Mouse (Mus musculus) thymus, adult 18-20 months (tissue): ENCODE data around the gene Dennd4a.
A peak's percentile ranks its signal among the peaks of the same experiment; 100 is the strongest.

Source experiments
- DNase-seq, 2 experiments: peaks; one replicate each; pipeline ENCODE4 v3.0.0; 2022; ENCODE audit warnings: mixed read lengths in 2 of 2

Dennd4a gene

DNA sequence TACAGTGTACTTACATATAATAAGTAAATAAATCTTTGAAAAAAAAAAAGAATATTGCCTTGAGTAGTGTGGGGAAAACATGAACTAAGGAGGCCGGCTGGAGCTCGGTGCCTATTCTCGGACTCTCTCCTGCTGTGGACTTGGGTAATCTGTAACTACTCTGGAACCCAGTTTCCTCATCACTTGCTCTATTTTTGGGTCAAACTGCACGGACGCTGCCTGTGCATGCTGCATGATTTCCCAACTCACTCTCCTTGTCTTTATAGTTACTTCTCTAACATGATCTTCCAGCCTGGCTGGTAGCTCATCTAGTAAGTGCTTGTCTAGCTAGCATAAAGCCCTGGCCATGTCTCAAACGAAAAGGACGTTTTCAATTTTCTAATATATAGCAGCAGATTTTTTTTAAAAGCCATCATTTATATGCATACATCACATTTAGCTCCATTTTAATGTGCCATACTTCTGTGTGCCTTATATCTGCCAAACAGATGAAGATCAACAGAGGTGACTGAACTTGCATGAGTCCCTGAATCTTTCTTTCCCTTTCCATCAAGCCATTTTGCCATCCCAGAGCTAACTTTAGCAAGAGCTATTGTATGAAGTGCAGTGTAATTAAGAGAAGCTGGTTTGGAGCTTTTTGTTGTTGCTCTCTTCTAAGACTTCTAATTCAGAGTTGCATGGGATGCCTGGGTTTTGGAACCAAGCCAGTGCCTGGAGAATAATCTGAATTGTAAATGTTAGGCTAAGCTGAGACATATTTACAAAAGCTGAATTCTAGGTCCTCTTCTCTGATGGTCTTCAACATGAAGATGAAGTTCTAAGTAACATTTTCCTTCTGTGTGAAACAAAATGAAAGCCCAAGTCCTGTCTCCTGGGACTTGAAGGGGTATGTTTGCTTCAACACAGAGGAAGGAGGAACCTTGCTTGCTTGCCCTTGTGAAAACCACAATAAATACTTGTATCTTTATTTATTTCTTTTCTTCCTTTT lies 20.2 kb upstream of the Dennd4a start:
- DNase-seq: no peak

DNA sequence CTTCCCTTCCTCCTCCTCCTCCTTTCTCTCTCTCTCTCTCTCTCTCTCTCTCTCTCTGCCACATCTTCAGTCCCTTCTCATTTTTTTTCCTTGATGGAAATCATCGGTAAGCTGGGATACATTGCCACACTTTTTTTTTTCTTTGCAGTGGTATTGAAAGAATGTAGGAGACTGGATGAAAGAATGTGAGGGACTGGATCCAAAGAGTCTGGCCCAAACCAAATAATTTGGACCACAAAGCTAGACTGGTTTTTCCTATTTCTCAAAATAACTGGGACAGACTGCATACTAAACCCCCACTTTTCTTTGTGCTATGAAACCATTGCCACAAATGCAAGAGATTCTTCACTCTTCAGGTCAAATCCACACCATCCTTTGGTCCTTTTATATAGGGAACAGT lies 19.5 kb upstream of the Dennd4a start:
- no peak for DNase-seq

DNA sequence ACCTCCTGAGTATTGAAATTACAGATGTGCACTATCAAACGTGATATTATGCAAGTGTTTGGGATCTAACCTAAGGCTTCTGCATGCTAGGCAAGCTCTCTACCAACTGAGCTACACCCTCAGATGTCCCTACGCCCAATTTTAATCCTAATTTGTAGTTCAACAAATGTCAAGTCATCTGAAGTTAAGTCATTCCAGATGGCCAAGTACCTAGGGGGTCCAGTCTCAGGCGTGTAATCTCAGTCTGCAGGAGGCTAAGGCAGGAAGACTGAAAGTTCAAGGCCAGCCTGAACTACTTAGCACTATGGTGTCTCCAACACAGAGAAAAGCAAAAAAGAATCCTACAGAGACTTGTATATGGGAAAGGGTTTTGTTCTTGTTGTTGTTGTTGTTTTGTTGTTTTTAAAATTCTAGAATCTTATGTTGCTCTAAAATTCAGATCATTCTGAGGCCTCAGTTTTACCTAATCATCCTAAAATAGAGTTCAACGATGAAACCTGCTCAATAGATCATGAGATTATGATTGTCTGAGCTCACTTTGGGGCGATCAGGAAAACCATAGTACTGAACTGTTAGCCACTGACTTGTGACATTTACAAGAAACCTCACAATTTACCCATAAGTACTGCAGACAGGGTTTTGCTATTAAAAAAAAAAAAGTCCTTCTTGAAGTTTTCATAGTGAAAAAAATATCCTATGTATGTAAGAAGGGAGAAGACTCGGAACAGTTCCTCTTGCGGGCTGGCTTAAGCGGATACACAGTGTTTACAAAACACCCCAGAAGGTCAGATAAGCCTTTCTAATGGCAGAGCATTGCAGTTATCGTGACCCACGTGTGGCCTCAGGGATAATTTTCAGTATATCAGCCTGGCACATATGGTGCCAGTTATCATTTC lies 18.5 kb upstream of the Dennd4a start:
- no peak for DNase-seq

DNA sequence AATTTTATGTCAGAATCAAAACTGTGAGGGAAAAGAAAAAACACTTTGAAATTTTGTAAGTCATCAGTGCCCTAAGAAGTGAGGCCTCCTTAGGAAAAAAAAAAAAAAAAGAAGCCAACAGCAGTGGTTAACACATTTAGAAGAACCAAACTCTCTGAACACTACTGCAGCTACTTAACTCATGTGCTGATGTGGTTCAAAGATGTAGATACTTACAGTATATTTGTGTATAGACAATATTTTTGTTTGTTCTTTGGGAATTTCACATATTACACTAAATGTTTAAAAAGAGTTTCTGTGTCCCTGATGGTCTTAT lies 17.9 kb upstream of the Dennd4a start:
- DNase-seq: no peak

DNA sequence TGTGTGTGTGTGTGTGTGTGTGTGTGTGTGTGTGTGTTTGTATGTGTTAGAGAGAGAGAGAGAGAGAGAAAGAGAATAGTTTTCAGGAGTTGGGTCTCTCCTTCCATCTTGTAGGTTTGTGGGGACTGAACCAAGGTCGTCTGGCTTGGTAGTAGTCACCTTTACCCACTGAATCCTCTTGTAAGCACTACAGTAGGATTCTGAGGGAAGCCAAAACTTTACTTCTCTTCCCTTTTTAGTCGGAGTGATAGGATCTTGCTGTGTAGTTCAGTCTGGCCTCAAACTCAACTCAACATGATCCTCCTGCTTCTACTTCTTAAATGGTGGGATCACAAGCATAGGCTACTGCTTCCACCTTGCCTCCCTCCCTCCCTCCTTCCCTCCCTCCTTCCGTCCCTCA lies 17.3 kb upstream of the Dennd4a start:
- DNase-seq: no peak

DNA sequence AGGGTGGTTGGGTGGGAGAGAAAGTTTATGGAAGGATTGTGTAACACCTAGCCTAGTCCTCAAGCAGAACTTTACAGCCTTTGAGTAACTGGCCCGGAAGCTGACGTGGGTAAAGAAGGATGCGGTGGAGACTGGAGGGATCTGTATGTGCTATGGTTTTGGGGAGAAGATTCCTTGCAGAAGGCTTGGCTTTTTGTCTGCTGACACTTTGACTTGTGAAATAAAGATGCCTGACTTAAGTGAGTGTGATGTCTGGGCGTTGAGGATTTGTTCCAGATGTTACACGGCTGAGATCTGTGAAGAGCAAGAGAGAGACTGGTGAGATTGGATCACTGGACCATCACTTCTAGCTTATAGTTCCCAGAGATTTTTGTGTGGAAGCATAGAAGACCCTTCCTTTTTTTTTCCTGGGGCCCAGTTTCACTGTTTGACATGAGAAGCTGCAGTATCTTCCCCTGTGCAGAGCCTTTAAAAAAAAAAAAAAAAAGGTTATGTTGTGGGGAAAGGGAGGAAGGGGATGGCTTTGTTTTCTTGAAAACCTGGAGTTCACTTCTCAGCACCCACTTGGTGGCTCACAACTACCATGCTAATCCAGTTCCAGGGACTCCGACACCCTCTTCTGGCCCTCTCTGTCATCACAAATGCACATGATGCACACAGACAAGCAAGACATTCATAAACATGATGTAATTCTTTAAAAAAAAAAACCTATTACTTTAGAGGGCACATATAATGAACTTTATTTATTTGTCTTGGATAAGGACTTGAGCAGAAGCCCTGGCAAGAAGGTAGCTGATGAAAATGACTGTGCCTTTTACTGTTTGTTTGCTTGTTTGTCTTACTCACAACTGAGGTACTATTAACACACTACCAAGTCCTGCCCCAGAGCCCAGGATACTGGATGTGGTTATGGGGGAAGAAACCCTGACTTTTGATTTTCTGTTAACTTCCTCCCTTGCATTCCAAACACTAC lies 16.4 kb upstream of the Dennd4a start:
- DNase-seq: no peak

DNA sequence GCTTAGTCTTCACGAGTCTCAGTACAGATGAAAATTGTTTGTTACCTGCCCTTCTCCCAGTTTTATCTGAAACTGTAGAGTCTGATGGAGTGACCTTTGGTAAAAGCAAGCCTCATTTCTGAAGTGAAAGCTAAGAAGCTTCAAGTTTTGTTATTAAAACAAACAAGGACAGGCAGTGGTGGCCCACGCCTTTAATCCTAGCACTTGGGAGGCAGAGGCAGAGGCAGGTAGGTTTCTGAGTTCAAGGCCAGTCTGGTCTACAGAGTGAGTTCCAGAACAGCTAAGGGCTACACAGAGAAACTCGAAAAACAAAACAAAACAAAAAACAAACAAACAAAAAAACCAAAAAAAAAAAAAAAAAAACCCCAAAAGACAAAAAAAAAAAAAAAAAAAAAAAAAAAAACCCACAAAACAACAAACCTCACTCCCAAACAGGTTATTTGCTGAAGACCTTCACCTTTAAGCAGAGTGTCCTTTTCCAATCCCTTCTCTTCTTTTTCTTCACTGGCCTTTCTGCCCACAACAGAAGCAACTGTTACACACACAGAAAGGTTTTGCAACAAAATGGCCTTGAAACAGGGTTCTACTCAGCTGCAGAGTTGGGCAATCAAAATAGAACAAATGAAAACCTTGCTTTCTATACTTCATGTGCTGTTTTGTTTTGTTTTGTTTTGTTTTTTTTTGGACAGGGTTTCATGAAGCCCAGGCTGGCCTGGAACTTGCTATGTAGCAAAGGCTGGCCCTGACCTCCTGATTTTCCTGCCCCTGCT lies 15.1 kb upstream of the Dennd4a start:
- no peak for DNase-seq

DNA sequence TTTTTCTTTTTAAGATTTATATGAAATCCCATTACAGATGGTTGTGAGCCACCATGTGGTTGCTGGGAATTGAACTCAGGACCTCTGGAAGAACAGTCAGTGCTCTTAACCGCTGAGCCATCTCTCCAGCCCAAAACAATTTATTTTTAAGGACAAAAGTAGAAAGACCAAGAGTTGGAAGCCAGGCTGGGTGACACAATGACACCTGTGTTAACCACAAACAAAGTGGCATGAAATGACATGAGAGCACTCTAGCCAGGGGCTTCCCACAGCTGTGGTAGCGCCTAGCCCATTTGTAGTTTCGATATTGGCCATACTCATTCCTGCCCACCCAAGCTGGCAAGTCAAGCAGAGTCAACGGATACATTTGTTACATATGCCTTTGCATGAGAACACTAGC lies 13.7 kb upstream of the Dennd4a start:
- DNase-seq: peak in 1 of 2 experiments; percentile 15

DNA sequence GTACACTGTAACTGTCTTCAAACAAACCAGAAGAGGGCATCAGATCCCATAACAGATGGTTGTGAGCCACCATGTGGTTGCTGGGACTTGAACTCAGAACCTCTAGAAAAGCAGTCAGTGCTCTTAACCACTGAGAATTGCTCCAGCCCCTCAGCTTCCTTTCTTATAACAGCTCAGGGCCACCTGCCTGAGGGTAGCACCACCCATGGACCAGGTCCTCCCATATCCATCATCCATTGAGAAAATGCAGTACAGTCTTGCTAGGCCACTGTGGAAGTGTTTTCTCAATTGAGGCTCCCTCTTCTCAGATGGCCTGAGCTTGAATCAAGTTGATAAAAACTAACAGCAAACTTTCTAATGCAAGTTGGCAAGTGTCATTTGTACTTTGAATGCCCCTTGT lies 13.0 kb upstream of the Dennd4a start:
- no peak for DNase-seq

DNA sequence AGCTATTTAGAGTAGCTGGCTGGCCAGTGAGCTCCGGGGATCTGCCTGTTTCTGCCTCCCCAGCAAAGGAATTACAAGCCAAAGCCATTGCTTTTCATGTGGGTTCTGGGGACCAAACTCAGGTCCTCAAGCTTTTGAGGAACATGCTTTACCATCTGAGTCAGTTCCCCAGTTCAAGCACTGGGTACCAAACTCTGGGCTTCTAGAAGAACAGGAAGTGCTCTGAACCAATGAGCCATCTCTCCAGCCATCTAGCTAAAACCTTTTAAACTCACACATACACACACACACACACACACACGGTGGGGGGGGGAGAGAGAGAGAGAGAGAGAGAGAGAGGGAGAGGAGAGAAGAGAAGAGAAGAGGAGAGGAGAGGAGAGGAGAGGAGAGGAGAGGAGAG lies 12.3 kb upstream of the Dennd4a start:
- DNase-seq: no peak

DNA sequence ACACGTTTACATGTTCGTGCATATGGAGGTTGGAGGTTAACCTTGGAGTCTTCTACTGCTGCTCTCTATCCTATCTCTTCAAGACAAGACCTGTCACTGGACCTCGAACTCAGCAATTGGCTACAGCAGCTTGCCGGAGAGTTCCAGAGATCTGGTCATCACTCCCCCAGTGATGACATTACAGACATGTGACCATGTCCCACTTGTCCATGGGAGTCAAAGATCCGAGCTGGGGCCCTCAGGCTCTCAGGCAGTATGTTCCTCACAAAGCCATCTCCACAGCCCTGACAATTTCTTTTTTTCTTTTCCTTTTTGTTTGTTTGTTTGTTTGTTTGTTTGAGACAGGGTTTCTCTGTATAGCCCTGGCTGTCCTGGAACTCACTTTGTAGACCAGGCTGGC lies 11.6 kb upstream of the Dennd4a start:
- DNase-seq: no peak

DNA sequence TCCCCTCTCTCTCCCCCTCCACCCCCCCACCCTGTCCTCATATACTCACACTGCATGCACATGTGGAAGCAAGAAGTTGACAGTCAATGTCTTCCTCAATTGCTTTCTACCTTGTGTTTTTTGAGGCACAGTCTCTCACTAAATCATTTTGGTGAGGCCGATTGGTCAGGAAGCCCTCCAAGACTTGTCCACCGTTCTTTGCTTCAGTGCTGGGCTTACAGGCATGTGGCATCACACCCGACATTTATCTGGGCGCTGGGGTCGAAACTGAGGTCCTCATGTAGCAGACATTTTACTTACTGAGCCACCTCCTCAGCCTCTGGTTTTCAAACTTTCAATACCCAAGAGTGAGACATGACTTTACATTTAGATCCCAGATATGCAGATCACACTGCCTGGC lies 8.6 kb upstream of the Dennd4a start:
- no peak for DNase-seq

DNA sequence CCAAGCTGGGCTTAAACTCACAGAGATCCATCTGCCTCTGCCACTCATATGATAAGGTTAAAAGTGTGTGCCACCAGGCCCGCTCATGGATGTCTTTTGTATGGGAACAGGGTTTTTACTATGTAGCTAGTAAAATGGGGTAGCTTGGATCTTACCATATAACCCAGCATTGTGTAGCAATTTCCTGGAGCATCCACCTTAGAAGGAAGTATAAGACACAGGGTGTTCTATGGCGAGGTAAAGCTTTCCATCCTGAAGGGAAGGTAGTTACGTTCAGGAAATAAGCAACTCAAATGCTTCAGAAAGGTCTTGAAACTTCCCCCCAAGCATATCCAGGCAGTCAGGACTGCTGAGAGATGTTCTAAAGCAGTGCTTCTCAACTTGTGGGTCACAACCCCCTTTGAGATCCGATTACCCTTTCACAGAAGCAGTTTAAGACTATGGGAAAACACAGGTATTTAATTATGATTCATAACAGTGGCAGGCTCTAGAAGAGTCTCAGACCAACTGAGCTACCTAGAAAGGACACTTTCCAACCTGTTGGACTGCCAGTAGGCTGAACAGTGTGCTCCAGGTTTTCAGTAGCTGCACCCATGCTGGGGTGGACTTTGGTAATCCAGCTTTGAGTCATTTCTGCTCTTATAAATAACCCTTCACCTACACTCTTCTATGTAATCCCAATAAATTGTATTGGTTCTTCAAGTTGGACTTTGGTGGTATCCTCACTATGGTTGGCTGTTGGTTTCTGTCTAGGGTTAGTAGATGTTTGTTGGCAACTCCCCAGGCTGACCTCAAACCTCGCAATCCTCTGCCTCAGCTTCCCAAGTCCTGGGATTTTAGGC lies 7.5 kb upstream of the Dennd4a start:
- no peak for DNase-seq

DNA sequence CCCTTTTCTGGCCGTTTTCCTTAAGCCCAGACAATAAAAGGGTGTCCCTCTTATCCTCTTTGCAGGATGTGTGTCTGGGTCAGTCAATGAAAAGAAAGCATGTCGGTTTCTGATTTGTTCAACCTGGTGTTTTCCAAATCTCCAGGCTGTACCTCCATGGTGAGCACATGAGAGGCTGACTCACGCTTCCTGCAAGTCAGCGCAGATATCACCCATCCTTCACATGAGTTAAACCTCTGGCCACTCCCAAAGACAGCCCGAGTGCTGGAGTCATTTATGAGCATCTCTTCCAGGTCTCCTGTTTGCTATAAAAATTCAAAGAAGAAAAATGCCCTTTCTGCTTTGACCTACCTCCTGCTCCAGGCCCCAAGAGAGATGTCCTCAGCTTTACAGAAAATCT lies 5.3 kb upstream of the Dennd4a start:
- no peak for DNase-seq

DNA sequence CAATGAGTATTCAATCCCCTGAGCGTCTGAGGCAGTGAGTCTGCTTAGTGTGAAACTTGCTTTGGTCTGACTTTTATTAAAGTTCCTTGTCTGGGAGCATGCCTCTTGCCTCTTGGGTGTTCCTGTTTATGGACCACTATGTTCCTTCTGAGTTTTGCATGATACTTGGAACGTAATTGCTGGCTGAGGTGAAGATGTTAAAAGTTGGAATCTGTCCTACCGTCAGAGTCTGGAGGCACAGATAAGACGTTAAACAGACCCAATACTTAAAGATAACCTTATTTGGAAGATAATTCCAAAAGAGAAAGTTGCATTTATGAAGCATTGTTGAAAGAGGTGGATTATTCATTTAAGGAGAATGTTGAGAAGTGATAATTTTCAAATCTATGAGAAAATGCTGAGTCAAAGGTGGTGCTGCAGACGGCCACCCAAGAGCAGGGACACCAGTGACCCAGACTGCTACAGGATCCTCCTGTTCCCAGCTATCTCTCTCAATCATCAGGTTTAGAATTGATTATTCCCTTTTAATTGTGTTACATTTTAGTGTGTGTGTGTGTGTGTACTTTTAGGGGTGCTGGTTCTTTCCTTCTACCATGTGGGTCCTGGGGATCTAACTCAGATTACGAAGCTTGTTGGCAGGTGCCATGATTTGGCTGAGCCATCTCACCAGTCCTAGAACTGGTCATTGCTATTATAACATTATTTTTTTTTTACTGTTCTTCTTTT lies 4.6 kb upstream of the Dennd4a start:
- no peak for DNase-seq

DNA sequence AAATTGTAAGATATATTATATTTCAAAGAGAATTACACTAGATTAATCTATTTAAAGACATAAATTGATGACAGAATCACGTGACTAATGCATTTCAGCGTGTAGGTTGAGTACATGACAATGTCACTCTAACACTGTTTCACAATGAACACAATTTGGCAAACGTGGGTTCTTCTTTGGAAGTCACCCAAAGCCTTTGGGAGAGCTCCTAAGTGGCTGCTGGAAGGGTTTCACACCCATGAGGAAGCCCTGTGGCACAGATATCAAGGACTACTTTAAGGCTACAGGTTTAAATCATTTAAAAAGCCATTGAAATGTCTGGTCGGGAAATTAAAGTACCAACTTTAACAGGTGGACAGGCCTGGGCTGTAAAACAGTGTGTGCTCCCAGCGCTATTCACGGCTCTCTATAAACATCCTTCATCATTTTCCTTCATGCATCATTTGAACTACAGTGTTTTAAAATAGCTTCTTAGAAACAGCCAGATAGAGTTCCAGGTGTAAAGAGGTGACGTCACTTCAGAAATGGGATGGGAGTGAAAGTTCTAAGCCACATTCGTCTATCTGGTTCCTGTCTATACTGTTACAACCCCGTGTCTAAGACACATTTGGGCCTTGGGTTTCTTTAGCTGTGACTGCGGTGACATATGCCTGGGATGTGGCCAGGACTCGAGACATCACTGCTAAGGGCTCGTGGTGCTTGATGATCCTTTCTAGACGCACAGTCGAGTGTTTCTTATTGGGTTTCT lies 3.9 kb upstream of the Dennd4a start:
- no peak for DNase-seq

DNA sequence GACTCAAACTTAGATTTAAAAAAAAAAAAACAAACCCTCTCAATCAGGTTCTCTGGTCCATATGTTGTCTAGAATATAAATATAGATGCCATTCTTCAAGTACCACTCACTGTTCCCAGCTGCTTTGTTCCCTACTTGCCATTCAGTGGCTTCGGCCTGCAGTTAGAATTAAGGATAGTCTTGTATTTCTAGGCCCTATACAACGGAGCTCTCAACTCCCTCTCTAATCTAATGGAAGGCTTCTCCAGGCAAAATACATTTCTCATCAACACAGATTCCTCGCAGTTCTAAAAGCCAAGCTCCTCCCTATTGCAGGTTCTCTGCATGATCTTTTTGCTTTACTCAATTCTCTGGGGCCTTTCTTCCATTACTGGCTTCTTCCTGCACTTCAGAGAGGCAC lies 1.3 kb upstream of the Dennd4a start:
- no peak for DNase-seq

DNA sequence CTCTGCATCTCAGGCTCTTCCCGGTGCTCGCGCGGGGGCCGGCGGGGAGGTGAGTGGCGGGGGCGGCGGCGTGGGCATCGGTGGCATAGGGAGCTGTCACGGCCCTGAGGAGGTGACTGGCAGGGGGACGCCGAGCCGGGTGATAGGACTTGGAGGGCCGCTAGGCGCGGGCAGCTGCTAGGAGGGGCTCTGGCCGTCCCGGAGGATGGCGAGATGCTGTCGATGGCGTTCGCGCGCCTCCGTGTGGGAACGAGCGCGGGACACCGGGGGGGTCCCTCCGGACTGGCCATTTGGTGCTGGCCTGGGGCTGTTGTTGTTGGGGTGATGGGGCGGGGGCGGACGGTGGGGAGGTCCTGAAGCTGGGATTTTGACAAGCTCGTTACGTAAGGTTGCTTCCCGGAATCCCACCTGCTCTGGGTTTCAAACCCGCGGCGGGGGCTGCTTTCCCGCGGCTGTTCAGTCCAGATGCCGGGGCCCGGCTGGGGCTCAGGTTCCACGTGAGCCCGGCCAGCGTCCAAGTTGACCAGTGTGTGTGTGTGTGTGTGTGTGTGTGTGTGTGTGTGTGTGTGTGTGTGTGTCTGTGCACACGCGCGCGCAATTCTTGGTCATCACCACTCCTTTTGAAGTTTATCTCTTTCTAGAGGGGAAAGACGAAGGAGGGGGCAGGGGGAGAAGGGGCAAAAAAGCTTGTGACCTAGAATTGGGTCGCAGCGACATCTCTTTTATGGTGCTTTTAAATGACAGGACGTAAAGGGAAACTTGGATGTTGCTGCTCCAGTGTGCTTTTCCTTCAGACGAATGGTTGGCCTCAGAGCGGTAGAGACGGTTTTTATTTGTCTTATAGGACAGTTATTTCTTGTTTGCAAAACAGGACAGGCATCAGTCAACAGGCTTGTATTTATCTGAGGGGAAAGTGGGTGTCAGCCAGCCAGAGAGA lies 666 bp downstream of the Dennd4a start:
- peak in 1 of 2 experiments; percentile 44 for DNase-seq
